Mouse (Mus musculus): ENCODE measurements around the gene Gm21974.

DNA sequence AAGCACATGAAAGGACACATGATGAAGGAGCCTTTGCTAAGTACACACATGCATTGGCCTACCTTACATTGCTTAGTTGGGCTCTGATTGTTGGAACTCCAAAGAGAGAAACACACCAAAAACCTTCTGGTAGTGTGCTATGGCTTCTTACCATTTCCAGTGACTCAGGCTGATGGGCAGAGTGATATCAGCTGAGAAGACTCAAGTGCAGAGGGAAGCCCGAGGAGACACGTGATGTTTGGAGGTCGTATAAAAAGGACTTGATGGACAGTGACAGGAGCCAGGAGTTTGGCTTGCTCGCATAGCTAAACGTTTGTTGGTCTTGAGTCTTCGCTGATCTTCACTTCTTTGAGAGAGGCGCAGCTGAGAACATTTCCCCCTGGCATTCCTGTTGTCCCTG, 2.3 kb upstream of the Gm21974 start:
- no peak for TF ChIP-seq CTCF (IDR thresholded peaks at IDR 0.05; ENCODE audit: control insufficient read depth, insufficient read depth, low read length)
- TF ChIP-seq POLR2A (IDR thresholded peaks at IDR 0.05; ENCODE audit: borderline replicate concordance, control insufficient read depth, low read depth, low read length) = no peak
